Mouse (Mus musculus): ENCODE measurements around the gene Fam213a. TPM values are rescaled to one million over a fixed set of nuclear protein-coding genes. Genes with fewer than 3 reads are reported as not detected.
"Not testable (repeated sequence)": the region's sequence is repeated elsewhere in the genome, so short reads cannot be mapped to it uniquely, and the experiment has no call there.

Gene Fam213a
- 100 to 1,000 TPM; 135 to 159 (median 145) TPM for total RNA-seq (2022)

DNA sequence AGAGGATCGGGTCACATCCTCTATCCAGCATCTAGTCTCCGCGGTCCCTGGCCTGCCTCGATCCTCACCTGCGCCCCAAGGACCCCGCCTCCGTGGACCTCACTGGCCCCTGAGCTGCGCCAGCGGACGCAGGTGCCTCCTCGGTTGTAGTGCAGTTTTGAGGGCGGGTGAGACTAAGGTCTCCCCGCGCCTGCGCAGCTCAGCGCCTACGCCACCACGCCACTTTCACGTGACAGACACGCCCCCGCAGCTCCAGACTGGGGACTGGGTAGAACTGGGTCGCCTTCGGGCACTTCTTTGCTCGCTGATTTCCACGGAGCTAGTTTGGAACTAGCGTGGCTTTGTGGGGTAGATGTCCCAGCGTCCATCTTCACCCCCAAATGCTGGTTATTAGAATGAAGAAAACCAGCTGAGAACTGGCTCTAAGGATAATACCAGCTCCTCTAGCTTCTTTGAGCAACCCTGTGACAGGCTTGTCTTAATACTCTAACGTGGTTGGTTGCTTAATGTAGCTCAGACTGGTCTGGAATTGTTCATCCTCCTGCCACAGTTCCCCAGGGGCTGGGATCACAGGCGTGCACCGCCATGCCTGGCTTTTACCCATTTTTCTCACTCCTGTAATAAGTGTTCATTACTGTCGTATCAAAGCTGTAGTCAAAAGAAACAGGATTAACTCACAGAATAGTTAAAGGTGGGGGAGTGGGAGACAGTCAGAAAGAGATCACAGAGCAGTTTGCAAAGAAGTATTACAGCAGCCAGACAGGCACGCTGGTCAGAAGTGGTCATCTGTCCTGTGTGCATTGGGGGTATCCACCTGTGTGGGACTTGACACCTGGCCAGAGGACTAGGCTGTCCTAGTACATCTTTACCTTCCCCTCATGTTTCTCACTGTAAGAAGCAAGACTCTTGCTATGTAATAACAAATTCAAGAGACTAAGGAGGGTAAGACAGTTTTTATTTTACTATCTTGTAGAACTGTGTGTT, at the start of gene Fam213a:
Gene Fam213a, minus strand, starts transcription at position 159 of the 984 bp plus-strand sequence.
- peak; percentile 91 to 92 for DNase-seq (ENCODE audit: low spot score in 2 of 2)

DNA sequence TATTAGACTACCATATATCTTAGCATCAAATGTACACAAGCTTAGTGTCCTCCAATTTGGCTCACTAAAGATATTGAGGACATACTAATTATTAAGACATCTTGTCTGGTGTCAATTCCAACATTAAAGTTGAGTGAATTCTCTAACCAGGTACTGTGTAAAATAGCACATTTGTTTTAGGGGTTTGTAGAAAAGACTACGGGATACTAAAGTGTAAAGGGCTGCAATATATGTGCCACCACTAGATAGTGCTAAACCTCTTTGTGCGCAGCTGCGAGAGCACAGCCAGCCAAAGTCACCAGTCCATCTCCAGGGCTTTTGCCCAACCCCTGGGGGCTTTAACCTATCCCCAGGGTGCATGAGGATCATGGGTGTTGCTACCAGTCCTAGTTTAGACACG, 39.6 kb upstream of the Fam213a start:
- not testable (repeated sequence) for DNase-seq (ENCODE audit: low spot score in 2 of 2)

GRCm38 (mm10) chr14:41052481-41052880, 38.9 kb upstream of the Fam213a start:
- DNase-seq (ENCODE audit: low spot score in 2 of 2): no peak

DNA sequence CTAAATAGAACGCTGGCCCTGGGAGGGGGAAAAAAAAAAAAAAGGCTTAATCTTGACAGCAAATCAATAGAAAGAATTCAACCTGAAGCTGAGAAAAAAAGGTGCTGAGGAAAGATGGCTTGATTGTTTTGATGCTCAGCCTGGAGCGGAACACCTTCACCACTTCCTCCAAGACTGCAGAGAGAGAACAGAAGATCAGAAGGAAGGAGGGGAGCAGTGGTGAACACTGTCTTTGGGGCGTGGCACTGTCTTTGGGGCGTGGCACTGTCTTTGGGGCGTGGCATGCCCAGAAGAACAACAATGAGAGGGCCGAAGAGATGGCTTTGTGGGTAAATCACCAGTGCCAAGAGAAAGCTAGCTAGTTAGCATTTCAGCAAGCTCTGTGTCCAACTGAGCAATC, 36.9 kb upstream of the Fam213a start:
- DNase-seq (ENCODE audit: low spot score in 2 of 2): no peak

DNA sequence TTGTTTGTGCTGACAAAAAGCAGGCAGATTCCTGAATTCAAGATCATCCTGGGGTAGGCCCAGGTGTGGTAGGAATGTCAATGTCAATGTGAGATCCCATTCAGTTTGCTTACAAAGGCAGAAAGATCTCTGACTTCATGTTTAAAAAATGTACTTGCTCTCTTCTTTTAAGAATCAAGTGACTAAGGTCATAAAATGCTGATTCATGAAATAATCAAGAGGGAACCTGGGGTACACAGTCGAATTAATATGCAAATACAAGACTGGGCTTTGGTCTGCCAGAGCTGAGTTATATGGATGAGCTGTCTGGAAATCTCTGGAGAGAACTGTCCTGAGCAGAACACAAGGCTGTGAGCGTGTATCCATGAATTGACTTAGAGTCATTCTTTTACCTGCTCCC, 33.8 kb upstream of the Fam213a start:
- DNase-seq (ENCODE audit: low spot score in 2 of 2): no peak

- DNase-seq (ENCODE audit: low spot score in 2 of 2): peak in 1 of 2 experiments; percentile 61
Observed at GRCm38 (mm10) chr14:41035146-41035798, 21.7 kb upstream of the Fam213a start.

DNA sequence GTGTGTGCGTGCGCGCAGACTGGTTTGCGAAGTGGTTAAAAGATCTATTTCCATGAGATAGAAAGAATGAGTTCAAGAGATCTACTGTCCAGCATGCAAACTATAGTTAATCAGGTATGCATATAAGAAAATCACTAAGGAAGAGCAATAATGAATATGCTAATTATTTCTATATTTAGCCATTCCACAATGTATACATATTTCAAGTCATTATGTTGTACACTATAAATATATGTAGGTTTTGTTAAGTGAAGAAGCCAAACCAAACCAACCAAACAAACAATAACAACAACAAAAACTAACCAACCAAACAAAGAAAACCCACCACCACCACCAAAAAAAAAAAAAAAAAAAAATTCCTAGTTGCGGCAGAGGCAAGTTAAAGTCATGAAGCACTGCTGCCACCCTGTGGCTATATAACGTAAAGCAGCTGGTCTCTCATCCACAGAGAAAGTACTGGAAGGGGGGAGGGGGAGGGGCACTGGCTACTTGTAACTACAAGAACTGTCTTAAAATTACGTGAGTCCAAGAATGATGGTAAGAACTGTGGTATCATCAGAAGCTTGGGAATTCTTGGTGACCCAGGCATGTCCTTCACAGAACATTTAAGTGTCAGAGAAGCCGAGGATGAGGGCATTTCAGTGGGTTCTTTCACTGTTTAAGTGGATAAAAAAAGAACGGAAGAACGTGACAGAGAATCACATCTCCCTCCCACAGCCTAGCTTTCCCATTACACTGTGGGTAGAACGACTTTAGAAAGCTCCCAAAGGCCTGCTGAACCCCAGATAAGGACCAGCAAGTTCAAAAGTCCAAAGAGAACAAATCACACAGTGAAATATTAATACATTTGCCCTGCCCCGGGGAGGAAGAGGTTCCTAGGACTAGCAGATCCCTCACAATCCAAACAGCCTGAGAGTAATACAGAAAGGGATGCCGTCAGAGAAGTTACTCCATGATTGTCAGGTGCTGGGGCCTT, 19.8 kb upstream of the Fam213a start:
- DNase-seq (ENCODE audit: low spot score in 2 of 2): peak; percentile 53 to 86

DNA sequence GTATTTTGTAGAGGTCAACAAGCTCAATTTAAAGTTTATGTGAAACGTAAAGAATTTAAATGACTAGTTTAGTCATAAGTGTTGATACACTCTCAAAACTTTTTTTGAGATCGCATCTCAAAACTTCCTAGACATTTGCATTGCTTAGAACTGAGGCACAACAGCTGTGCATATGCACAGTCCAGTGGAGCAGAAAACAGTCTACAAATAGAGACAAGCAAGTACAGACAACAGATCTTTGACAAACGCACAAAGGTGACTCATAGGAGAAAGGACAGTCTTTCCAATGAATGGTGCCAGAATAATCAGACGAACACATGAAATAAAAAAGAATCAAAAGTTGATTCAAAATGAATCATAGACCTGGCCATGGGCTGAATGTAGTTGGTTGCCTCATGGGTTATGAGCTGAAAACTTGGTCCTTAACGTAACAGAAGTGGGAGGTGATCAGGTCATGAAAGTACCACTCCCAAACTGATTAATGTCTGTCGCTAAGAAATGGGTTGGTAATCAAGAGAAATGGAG, 17.5 kb upstream of the Fam213a start:
- DNase-seq (ENCODE audit: low spot score in 2 of 2): no peak

DNA sequence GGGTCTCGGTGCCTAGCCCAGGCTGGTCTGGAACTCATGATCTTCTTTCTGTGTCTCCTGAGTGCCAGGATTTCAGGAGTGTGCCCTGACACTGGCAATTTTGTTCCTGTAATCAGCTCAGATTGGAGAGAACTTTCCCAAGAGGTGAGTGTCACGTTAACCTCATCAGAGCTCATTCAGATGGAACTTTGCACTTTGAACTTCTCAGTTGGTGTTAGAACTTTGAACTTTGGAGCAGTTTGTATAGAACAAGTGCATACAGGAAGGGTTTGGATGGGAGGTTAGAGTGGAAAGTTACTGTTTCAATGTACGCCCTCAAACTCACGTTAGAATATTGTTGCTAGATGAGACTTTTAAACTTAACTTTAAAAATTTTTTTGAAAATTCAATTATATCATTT, 15.7 kb upstream of the Fam213a start:
- no peak for DNase-seq (ENCODE audit: low spot score in 2 of 2)

DNA sequence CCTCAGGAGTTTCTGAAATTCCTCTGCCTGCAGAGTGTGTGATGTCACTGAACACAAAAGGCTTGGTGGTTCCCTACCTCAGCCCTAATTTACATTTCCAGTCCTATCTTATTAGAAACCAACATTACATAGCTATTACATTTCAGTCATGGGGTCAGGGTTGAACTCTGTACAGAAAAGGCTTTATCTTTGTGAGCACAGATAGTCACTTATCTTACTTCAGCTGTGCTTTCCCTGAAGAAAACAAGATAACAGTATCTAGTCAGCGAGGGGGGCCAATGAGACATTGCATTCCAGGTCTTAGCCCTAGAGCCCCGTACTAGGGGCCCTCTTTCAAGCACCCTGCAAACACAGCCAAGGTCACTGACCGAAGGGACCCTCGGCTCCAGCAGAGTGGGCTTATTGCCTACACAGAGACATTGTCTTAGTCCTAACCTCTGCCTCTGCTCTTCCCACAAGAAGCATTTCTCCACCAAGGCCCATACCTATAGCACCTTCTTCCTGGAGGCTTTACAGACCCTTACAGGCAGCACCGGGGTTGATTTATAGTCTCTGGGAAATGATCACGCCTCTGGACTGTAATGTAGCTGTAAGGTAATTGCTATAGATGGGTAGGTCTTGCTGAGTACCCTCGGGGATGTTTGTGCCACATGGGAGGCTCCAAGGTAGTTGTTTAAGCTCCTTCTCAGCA, 12.2 kb upstream of the Fam213a start:
- no peak for DNase-seq (ENCODE audit: low spot score in 2 of 2)

DNA sequence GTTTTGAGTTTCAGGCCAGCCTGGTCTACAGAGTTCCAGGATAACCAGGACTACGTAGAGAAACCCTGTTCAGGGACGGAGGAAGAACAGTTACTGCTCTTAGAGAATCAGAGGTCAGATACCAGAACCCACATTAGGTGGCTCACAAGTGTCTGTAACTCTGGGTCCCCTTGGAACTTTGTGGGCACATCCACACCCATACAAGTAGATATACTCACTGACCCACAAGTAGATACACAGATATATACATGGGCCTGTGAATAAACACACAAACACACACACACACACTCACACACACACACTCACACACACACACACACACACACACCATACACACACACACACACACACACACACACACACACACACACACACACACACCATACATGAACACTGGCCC, 11.5 kb upstream of the Fam213a start:
- DNase-seq (ENCODE audit: low spot score in 2 of 2): no peak

GRCm38 (mm10) chr14:41021246-41021645, 7.7 kb upstream of the Fam213a start:
- no peak for DNase-seq (ENCODE audit: low spot score in 2 of 2)

DNA sequence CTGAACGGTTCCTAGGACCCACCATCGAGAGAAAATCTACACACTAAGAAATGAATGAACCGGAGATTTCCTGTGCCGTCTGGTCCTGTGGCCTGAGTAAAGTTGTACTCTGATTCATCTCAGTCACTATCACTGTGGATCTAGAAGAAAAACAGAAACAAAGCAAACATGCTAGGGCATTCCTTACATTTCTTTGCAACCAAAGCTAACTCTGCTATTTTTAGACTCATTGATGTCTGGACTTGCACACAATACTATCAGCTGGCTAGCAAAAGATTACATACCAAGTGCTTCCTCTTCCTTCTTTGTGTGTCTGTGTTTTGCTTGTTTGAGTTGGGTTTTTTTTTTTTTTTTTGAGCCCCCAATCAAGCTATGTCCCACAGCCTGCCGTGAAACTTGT, 3.9 kb upstream of the Fam213a start:
- DNase-seq (ENCODE audit: low spot score in 2 of 2): no peak

- DNase-seq (ENCODE audit: low spot score in 2 of 2): no peak
Observed at GRCm38 (mm10) chr14:41014701-41015240, 1.2 kb upstream of the Fam213a start.

DNA sequence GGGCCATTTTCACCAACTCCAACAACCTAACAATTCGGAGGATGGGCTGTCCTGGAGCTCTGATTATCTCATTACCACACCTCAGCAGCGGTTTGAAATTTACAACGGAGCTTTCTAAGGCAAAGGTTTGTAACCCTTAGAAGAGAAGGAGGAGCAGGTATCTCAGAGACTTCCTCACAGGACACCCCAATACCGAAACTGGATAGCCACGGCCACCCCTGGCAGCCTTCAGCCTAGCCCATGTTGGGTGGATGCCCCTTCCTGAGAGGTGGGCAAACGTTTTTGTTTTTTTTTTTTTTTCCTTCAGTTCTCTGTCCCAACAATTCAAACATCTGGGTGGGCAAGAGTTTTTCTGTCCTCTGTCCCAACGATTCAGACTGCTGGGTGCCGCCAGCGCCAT, 445 bp downstream of the Fam213a start:
- DNase-seq (ENCODE audit: low spot score in 2 of 2): no peak

DNA sequence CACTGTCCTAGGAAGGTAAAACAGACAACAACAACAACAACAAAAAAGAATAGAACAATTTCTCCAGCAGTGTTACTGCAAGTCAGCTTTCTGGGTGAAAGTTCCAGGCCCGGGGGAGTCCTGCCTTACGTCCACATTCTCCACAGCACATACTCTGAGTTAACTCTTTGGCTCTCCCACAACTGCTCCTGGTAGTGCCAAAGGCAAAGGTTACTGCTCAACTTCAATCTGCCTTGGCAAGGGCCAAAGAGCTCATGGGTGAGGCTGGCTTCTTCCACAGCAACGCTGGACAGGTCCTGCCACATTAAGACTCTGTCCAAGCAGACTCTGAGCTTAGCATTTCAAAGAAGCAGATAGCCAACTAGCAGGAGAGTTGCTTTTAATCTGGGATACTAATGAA, 1.7 kb downstream of the Fam213a start:
- no peak for DNase-seq (ENCODE audit: low spot score in 2 of 2)

DNA sequence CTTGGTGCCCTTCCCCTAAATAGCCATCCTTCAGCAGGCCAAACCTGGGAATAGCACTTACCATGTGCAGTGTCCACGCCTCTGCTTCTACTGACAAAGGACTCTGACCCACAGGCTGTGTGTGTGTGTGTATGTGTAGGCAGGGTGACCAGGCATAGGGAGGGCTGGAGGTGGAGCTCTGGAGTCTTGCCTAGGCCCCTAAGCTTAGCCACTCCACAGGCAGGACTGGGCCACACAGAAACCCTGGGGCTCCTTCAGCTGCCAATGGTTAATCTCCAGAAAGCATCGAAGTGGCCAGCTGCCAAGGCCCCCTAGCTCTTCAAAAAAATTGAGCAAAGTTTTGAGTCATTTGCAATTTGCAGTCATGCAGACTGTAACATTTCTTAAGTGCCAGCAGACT, 5.5 kb downstream of the Fam213a start:
- no peak for DNase-seq (ENCODE audit: low spot score in 2 of 2)

DNA sequence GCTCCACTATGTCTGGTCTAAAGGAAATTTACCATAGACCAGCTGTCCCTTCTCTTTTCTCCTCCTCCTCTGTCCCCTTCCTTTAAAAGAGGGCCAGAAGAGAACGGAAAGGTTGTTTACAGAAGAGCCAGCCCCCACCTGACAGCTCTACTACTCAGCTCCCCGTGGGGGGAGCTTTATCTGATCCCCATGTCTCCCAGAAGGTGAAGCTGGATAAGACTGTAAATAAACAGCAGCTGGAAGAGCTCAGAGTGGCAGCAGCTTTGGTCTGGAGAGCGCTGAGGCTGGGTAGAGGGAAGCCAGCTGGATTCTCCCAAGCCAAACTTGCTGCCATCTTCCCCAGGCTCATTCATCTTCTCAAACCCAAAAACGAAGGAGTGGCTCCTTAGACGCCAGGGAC, 5.9 kb downstream of the Fam213a start:
- DNase-seq (ENCODE audit: low spot score in 2 of 2): no peak

GRCm38 (mm10) chr14:41006899-41007298, 6.7 kb downstream of the Fam213a start:
- DNase-seq (ENCODE audit: low spot score in 2 of 2): peak; percentile 47 to 48

DNA sequence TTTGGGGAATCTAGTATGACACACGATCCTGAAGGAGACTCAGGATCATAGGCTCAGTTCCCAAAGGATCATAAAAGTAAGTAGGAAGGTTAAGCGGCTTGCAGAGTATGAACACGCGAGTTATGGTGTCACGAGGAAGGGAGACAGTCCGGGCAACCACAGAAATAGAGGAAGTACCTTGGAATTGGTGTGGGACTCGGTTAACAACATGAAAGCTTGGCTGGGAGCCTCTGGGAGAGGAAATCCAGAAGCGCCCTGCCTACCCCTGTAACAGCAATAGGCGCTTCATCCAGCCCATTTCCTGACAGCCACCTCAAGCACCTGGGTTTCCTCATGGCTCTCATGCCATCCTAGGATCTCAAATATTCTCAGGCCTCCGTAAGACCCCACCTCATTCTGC, 7.3 kb downstream of the Fam213a start:
- DNase-seq (ENCODE audit: low spot score in 2 of 2): no peak
